Mouse (Mus musculus) CH12.LX (cell line): ENCODE results near the gene Ccng2. TPM values are rescaled to one million over a fixed set of nuclear protein-coding genes. Genes with fewer than 3 reads are reported as not detected.

Experiments used
- DNase-seq: peaks from one replicate; pipeline ENCODE4 v3.0.0-alpha.2; 2013; ENCODE audit errors: extremely low read depth
- H3K27ac ChIP-seq: 2 replicates; pipeline ENCODE4 v1.5.1; 2012; ENCODE audit warnings: low read depth, mild to moderate bottlenecking, control low read depth, moderate library complexity; ENCODE audit not compliant: insufficient read depth
- H3K27me3 ChIP-seq: replicated peaks from 2 replicates; pipeline ENCODE3; 2012; ENCODE audit warnings: inconsistent platforms
- H3K36me3 ChIP-seq, 2 experiments: replicated peaks in 1 of 2; 2 replicates each; pipeline versions ENCODE3 to v1.6.1; 2012; ENCODE audit warnings: inconsistent platforms in 1 of 2, low read length in 1 of 2, mild to moderate bottlenecking in 1 of 2, mixed read lengths in 1 of 2, moderate library complexity in 1 of 2; ENCODE audit not compliant: control insufficient read depth in 1 of 2, insufficient read depth in 1 of 2
- H3K4me1 ChIP-seq, 2 experiments: 2 replicates each; pipeline ENCODE4 v1.6.1; 2012; ENCODE audit warnings: inconsistent platforms in 1 of 2, moderate library complexity in 1 of 2; ENCODE audit not compliant: insufficient read depth in 2 of 2, control insufficient read depth in 1 of 2
- H3K4me2 ChIP-seq: 2 replicates; pipeline ENCODE4 v1.6.1; 2012; ENCODE audit warnings: low read depth, mild to moderate bottlenecking, control low read depth; ENCODE audit not compliant: poor library complexity, insufficient read depth, severe bottlenecking
- H3K4me3 ChIP-seq, 3 experiments: fragments of 150-350 bp in 1 of 3; sonication (generic) in 1 of 3; replicated peaks in 1 of 3; 2 replicates each; pipeline versions ENCODE3 to v1.5.1; 2011 to 2012; ENCODE audit warnings: low read depth in 2 of 3, low read length in 2 of 3, mild to moderate bottlenecking in 2 of 3, moderate library complexity in 2 of 3, control low read depth in 1 of 3, improper control_type of control experiment in 1 of 3, inconsistent platforms in 1 of 3, mixed read lengths in 1 of 3; ENCODE audit not compliant: poor library complexity in 1 of 3
- H3K79me2 ChIP-seq: replicated peaks from 2 replicates; pipeline ENCODE4 v1.6.1; 2012; ENCODE audit warnings: mild to moderate bottlenecking, moderate library complexity; ENCODE audit not compliant: control insufficient read depth, poor library complexity, insufficient read depth, severe bottlenecking; ENCODE audit errors: extremely low read depth
- H3K9ac ChIP-seq: 2 replicates; pipeline ENCODE4 v1.6.1; 2012; ENCODE audit warnings: low read depth, mild to moderate bottlenecking, control low read depth, moderate library complexity; ENCODE audit not compliant: insufficient read depth
- H3K9me3 ChIP-seq: replicated peaks from 2 replicates; pipeline ENCODE3; 2012; ENCODE audit warnings: low read length, inconsistent platforms, mixed read lengths
- BHLHE40 ChIP-seq: IDR thresholded peaks from 2 replicates; pipeline ENCODE4 v1.6.1; 2011; ENCODE audit warnings: mild to moderate bottlenecking, low read depth, low read length, improper control_type of control experiment
- ETS1 ChIP-seq: conservative IDR thresholded peaks from 2 replicates; pipeline ENCODE4 v1.6.1; 2012; ENCODE audit warnings: low read depth, mild to moderate bottlenecking, inconsistent platforms, low read length, improper control_type of control experiment, moderate library complexity
- GABPA ChIP-seq: IDR thresholded peaks from 2 replicates; pipeline ENCODE4 v1.6.1; 2012; ENCODE audit warnings: low read depth, low read length, improper control_type of control experiment, inconsistent platforms; ENCODE audit not compliant: insufficient replicate concordance
- HCFC1 ChIP-seq: IDR thresholded peaks from 2 replicates; pipeline ENCODE4 v1.6.1; 2012; ENCODE audit warnings: low read depth, mild to moderate bottlenecking, inconsistent platforms, low read length, improper control_type of control experiment
- JUND ChIP-seq: conservative IDR thresholded peaks from 2 replicates; pipeline ENCODE4 v1.6.1; 2011; ENCODE audit warnings: low read depth, low read length, improper control_type of control experiment
- MAFK ChIP-seq: IDR thresholded peaks from 2 replicates; pipeline ENCODE4 v1.6.1; 2011; ENCODE audit warnings: low read length, improper control_type of control experiment; ENCODE audit not compliant: insufficient replicate concordance
- MAX ChIP-seq: IDR thresholded peaks from 2 replicates; pipeline ENCODE4 v1.6.1; 2011; ENCODE audit warnings: low read length, improper control_type of control experiment
- MAZ ChIP-seq: IDR thresholded peaks from 2 replicates; pipeline ENCODE4 v1.6.1; 2012; ENCODE audit warnings: low read depth, mild to moderate bottlenecking, inconsistent platforms, low read length, improper control_type of control experiment, moderate library complexity
- MXI1 ChIP-seq: IDR thresholded peaks from 2 replicates; pipeline ENCODE4 v1.6.1; 2011; ENCODE audit warnings: mild to moderate bottlenecking, low read depth, low read length, improper control_type of control experiment
- NRF1 ChIP-seq: IDR thresholded peaks from 2 replicates; pipeline ENCODE4 v1.6.1; 2014; ENCODE audit warnings: low read depth, mild to moderate bottlenecking, inconsistent platforms, low read length, improper control_type of control experiment, moderate library complexity
- PAX5 ChIP-seq: IDR thresholded peaks from 2 replicates; pipeline ENCODE4 v1.6.1; 2012; ENCODE audit warnings: low read length, inconsistent platforms, mixed read lengths
- POLR2A ChIP-seq: IDR thresholded peaks from 2 replicates; pipeline ENCODE4 v1.6.1; 2011; ENCODE audit warnings: low read depth, mild to moderate bottlenecking, improper control_type of control experiment, low read length
- RAD21 ChIP-seq: IDR thresholded peaks from 2 replicates; pipeline ENCODE4 v1.6.1; 2011; ENCODE audit warnings: low read depth, mild to moderate bottlenecking, low read length, improper control_type of control experiment, moderate library complexity
- SIN3A ChIP-seq: IDR thresholded peaks from 2 replicates; pipeline ENCODE4 v1.6.1; 2012; ENCODE audit warnings: low read length, improper control_type of control experiment, inconsistent platforms
- SMC3 ChIP-seq: IDR thresholded peaks from 2 replicates; pipeline ENCODE4 v1.6.1; 2011; ENCODE audit warnings: low read depth, low read length, improper control_type of control experiment
- TCF12 ChIP-seq: IDR thresholded peaks from 2 replicates; pipeline ENCODE4 v1.6.1; 2014; ENCODE audit warnings: low read depth, mild to moderate bottlenecking, inconsistent platforms, low read length, improper control_type of control experiment
- USF1 ChIP-seq: IDR thresholded peaks from 2 replicates; pipeline ENCODE4 v1.6.1; 2014; ENCODE audit warnings: low read depth, mild to moderate bottlenecking, inconsistent platforms, low read length, improper control_type of control experiment
- ZC3H11A ChIP-seq: IDR thresholded peaks from 2 replicates; pipeline ENCODE4 v1.6.1; 2012; ENCODE audit warnings: low read depth, mild to moderate bottlenecking, inconsistent platforms, low read length, improper control_type of control experiment
- ZKSCAN1 ChIP-seq: IDR thresholded peaks from 2 replicates; pipeline ENCODE4 v1.6.1; 2012; ENCODE audit warnings: low read depth, inconsistent platforms, low read length, improper control_type of control experiment, borderline replicate concordance
- ZMIZ1 ChIP-seq: IDR thresholded peaks from 2 replicates; pipeline ENCODE4 v1.6.1; 2012; ENCODE audit warnings: low read depth, mild to moderate bottlenecking, inconsistent platforms, low read length, improper control_type of control experiment
- dilution Hi-C: fragments of 300-500 bp; cut with MboI; formaldehyde crosslinking; loops from 2 replicates; pipeline ENCODE4 v1.14.3; 2020; ENCODE audit warnings: low sequenced_read_pairs; ENCODE audit not compliant: extremely low pct_unique_long_range_greater_than_20kb, extremely low pct_ligation_motif_present
- in situ Hi-C: fragments of 300-500 bp; cut with MboI; formaldehyde crosslinking; loops from 3 replicates; pipeline ENCODE4 v1.14.3; 2019; ENCODE audit warnings: low sequenced_read_pairs, low pct_ligation_motif_present, low pct_unique_long_range_greater_than_20kb, mixed read lengths
- polyA plus RNA-seq: library from polyadenylated mRNA; unstranded; fragments of >175 nt; gene quantifications from 2 replicates; pipeline ENCODE4 v1.2.1, GENCODE M21; 2012; ENCODE audit warnings: low read depth; ENCODE audit not compliant: insufficient read length
- total RNA-seq, 2 experiments: library from RNA; depleted of rRNA; stranded (reverse); fragments of 300-350 nt in 1 of 2; fragments of >200 nt in 1 of 2; gene quantifications; 2 replicates each; pipeline ENCODE4 v1.2.3; 2012 to 2014

The Ccng2 gene
- total and polyA plus RNA-seq, 3 experiments: 6.2 to 23.1 (median 16.7) TPM

DNA sequence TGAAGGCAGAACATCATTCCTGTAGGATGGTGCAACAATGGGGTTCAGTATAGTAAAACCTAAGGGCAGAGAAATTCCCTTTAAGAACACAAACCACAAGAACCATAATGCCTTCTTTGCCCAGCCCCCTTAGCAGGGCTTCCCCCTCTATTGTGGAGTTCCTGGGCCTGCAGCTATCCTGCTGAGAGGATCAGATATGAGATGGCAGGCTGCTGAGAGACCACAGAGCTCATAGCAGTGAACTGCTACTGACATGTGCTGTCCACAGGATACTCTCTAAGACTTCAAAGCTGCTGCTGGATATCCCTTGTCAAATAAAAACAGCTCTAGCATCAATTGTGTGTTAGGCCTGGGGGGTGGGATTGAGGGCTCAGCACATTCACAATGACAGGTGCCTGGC, 21.5 kb downstream of the Ccng2 start:
- H3K27ac ChIP-seq: no peak overlapping the region
- H3K4me3 ChIP-seq: no peak overlapping the region
- in situ Hi-C loops: no loop called here
- H3K9ac ChIP-seq: no peak overlapping the region
- no peak overlapping the region for H3K4me2 ChIP-seq
- no peaks in the 10 kb centered on the region for H3K36me3 ChIP-seq
- no peaks in the 10 kb centered on the region for H3K4me1 ChIP-seq
- H3K27me3 ChIP-seq: no peaks in the 10 kb centered on the region
- no peak for DNase-seq
- TF ChIP-seq POLR2A (no peak), ZMIZ1 (no peak), SIN3A (no peak), USF1 (no peak), MAX (no peak)
- TF ChIP-seq, all 38 proteins: peak for 0
- no peaks in the 10 kb centered on the region for H3K79me2 ChIP-seq
- H3K9me3 ChIP-seq: no peaks in the 10 kb centered on the region
- dilution Hi-C loops: no loop called here

DNA sequence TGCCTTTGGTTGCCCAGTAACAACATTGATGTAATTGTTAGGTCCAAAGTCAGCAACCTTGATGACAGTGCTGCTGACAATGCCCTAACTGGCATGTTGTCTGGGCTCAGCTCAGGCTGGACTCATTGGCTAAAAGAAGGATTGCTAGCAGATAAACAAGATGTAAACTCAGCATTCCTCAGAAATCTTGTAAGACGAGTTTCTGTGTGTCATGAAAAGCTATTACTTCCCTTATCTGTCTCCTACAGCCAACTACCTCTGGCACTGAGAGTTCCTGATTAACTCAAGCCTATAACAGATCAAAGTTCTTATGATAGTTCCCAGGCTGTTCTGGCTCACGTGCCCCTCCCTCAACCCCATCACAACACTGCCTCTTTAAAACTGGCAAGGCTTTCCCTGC, 23.2 kb downstream of the Ccng2 start:
- dilution Hi-C loops: no loop called here
- no peaks in the 10 kb centered on the region for H3K9me3 ChIP-seq
- no peaks in the 10 kb centered on the region for H3K4me1 ChIP-seq
- DNase-seq: no peak
- no peaks in the 10 kb centered on the region for H3K36me3 ChIP-seq
- no peak overlapping the region for H3K27ac ChIP-seq
- H3K9ac ChIP-seq: no peak overlapping the region
- no peak overlapping the region for H3K4me3 ChIP-seq
- no peak overlapping the region for H3K4me2 ChIP-seq
- in situ Hi-C loops: no loop called here
- TF ChIP-seq BHLHE40 (no peak), RAD21 (no peak), MXI1 (no peak), ETS1 (no peak), HCFC1 (no peak), TCF12 (no peak), SMC3 (no peak)
- H3K79me2 ChIP-seq: no peaks in the 10 kb centered on the region
- no peaks in the 10 kb centered on the region for H3K27me3 ChIP-seq

DNA sequence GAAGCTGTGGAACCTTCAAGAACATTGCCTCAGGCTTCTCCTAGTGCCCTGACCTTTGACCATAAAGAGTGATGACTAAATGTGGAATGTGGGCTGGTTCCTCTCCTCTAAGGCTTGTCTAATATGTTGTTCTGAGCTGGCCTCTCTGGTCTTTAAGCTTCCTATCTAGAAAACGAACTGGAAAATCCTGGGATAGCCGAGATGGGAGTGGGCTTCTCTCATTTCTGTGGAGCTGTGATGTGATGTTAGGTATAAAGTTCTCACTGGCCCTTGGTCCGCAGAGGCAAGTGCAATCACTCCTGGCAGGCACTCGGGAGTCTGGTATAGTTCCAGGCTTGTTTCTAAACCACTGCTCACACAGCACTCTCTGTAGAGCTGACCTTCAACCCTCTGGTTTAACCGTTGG, 29.3 kb downstream of the Ccng2 start:
- no peak for DNase-seq
- in situ Hi-C loops: no loop called here

More for the DNA sequence above, 29.3 kb downstream of the Ccng2 start:
- peaks cover 2% of the 10 kb centered on the region for H3K9me3 ChIP-seq
- no peaks in the 10 kb centered on the region for H3K79me2 ChIP-seq
- dilution Hi-C loops: no loop called here
- peaks cover 0 to 5% of the 10 kb centered on the region in 2 experiments; a peak in 1 of 4 replicates for H3K4me1 ChIP-seq
- H3K27ac ChIP-seq: no peak overlapping the region
- no peak overlapping the region for H3K4me3 ChIP-seq
- no peak overlapping the region for H3K4me2 ChIP-seq
- no peaks in the 10 kb centered on the region for H3K36me3 ChIP-seq
- no peak overlapping the region for H3K9ac ChIP-seq
- H3K27me3 ChIP-seq: no peaks in the 10 kb centered on the region
- TF ChIP-seq GABPA (no peak), ETS1 (no peak), MXI1 (no peak), RAD21 (no peak), MAZ (no peak), ZC3H11A (no peak), ZKSCAN1 (no peak), NRF1 (no peak), MAFK (no peak), JUND (no peak), PAX5 (no peak), POLR2A (no peak), USF1 (no peak)
- TF ChIP-seq, all 38 proteins: peak for 0
